Mouse (Mus musculus): ENCODE data around the gene Slco1a4.
"Not testable (repeated sequence)": the region's sequence is repeated elsewhere in the genome, so short reads cannot be mapped to it uniquely, and the experiment has no call there.

Gene Slco1a4

GRCm38 (mm10) chr6:141856085-141856484 lies at the start of gene Slco1a4:
TSS of gene Slco1a4 (minus strand) at chr6:141856199.
- no peak for DNase-seq (ENCODE audit: low read depth, low spot score)

- DNase-seq (ENCODE audit: low read depth, low spot score): no peak
These were observed 42.2 kb upstream of the Slco1a4 start for GRCm38 (mm10) chr6:141898197-141898596.

- no peak for DNase-seq (ENCODE audit: low read depth, low spot score)
These were observed 33.7 kb upstream of the Slco1a4 start for GRCm38 (mm10) chr6:141889723-141890122.

GRCm38 (mm10) chr6:141888248-141888647 lies 32.2 kb upstream of the Slco1a4 start:
- no peak for DNase-seq (ENCODE audit: low read depth, low spot score)

GRCm38 (mm10) chr6:141882581-141882980 lies 26.6 kb upstream of the Slco1a4 start:
- no peak for DNase-seq (ENCODE audit: low read depth, low spot score)

- DNase-seq (ENCODE audit: low read depth, low spot score): not testable (repeated sequence)
These were observed 19.7 kb upstream of the Slco1a4 start for GRCm38 (mm10) chr6:141875742-141876141.

- no peak for DNase-seq (ENCODE audit: low read depth, low spot score)
These were observed 15.7 kb upstream of the Slco1a4 start for GRCm38 (mm10) chr6:141871711-141872110.

- no peak for DNase-seq (ENCODE audit: low read depth, low spot score)
These were observed 12.7 kb upstream of the Slco1a4 start for GRCm38 (mm10) chr6:141868735-141869134.

GRCm38 (mm10) chr6:141866026-141866425 lies 10.0 kb upstream of the Slco1a4 start:
- DNase-seq (ENCODE audit: low read depth, low spot score): no peak

GRCm38 (mm10) chr6:141857735-141858531 lies 1.9 kb upstream of the Slco1a4 start:
- DNase-seq (ENCODE audit: low read depth, low spot score): no peak

GRCm38 (mm10) chr6:141853616-141854015 lies 2.4 kb downstream of the Slco1a4 start:
- no peak for DNase-seq (ENCODE audit: low read depth, low spot score)

GRCm38 (mm10) chr6:141849051-141849450 lies 6.9 kb downstream of the Slco1a4 start:
- DNase-seq (ENCODE audit: low read depth, low spot score): no peak

GRCm38 (mm10) chr6:141797837-141798236 lies 58.2 kb downstream of the Slco1a4 start:
- no peak for DNase-seq (ENCODE audit: low read depth, low spot score)

GRCm38 (mm10) chr6:141774476-141774875 lies 81.5 kb downstream of the Slco1a4 start:
- DNase-seq (ENCODE audit: low read depth, low spot score): no peak

GRCm38 (mm10) chr6:141773710-141774109 lies 82.3 kb downstream of the Slco1a4 start, which contains the start of gene Gm5724:
TSS of gene Gm5724 (minus strand) at chr6:141773810.
- no peak for DNase-seq (ENCODE audit: low read depth, low spot score)

Data from CD4-positive helper T cell, adult 2 months (primary cell).